Mouse (Mus musculus) lung, postnatal 0 days (tissue): Measurements from ENCODE around the gene Tesk2. TPM values are rescaled to one million over a fixed set of nuclear protein-coding genes. Genes with fewer than 3 reads are reported as not detected.

ENCODE experiments used
- ATAC-seq: fragments of 200-750 bp; cut with Nextera tagmentation; 2 replicates; pipeline ENCODE4 v1.8.0; 2017; ENCODE audit warnings: moderate library complexity
- DNase-seq: peaks from one replicate; pipeline ENCODE4 v3.0.0-alpha.2; 2016; ENCODE audit warnings: low spot score
- H3K27ac ChIP-seq: fragments of 300-500 bp; sonication (generic); 2 replicates; pipeline ENCODE4 v1.5.1; 2014; ENCODE audit warnings: antibody characterized with exemption, mild to moderate bottlenecking, low read length, mixed read lengths
- H3K27me3 ChIP-seq: fragments of 300-500 bp; sonication (generic); replicated peaks from 2 replicates; pipeline ENCODE4 v1.6.1; 2014; ENCODE audit warnings: low read length, mixed read lengths; ENCODE audit not compliant: insufficient read depth
- H3K36me3 ChIP-seq: fragments of 300-500 bp; sonication (generic); 2 replicates; pipeline ENCODE4 v1.6.1; 2014; ENCODE audit warnings: low read length, mixed read lengths; ENCODE audit not compliant: insufficient read depth
- H3K4me1 ChIP-seq: fragments of 300-500 bp; sonication (generic); 2 replicates; pipeline ENCODE4 v1.6.1; 2014; ENCODE audit warnings: antibody characterized with exemption, low read depth, low read length, mixed read lengths; ENCODE audit not compliant: insufficient read depth
- H3K4me2 ChIP-seq: fragments of 300-500 bp; sonication (generic); replicated peaks from 2 replicates; pipeline ENCODE4 v1.6.1; 2014; ENCODE audit warnings: low read depth, mild to moderate bottlenecking, low read length, moderate library complexity, mixed read lengths
- H3K4me3 ChIP-seq: fragments of 300-500 bp; sonication (generic); 2 replicates; pipeline ENCODE4 v1.5.1; 2014; ENCODE audit warnings: low read depth, low read length
- H3K9ac ChIP-seq: fragments of 300-500 bp; sonication (generic); replicated peaks from 2 replicates; pipeline ENCODE4 v1.6.1; 2014; ENCODE audit warnings: low read depth, mild to moderate bottlenecking
- H3K9me3 ChIP-seq: fragments of 300-500 bp; sonication (generic); 2 replicates; pipeline ENCODE4 v1.6.1; 2016; ENCODE audit warnings: low read length, mixed read lengths
- CTCF ChIP-seq: IDR thresholded peaks from 2 replicates; pipeline ENCODE4 v1.5.1; 2016; ENCODE audit warnings: antibody characterized with exemption, mild to moderate bottlenecking
- EP300 ChIP-seq: IDR thresholded peaks from 2 replicates; pipeline ENCODE4 v1.6.1; 2016; ENCODE audit warnings: antibody characterized with exemption, mild to moderate bottlenecking, control low read depth
- WGBS: fragments of 180-500 bp; shearing (Covaris S2); extraction: QIAGEN DNeasy Blood & Tissue Kit; methylation state at CpG from one replicate; pipeline ENCODE4 v1.1.7; 2014; 5-methylcytosine and 5-hydroxymethylcytosine counted together
- polyA plus RNA-seq: library from polyadenylated mRNA; unstranded; fragments of >200 nt; fragmentation: Nextera tagmentation; extraction: Ambion mirVana; gene quantifications from 2 replicates; pipeline ENCODE4 v1.2.1, GENCODE M21; 2015

Tesk2 gene
- polyA plus RNA-seq, 1 experiment from 2014 or later, result 4.0 TPM

DNA sequence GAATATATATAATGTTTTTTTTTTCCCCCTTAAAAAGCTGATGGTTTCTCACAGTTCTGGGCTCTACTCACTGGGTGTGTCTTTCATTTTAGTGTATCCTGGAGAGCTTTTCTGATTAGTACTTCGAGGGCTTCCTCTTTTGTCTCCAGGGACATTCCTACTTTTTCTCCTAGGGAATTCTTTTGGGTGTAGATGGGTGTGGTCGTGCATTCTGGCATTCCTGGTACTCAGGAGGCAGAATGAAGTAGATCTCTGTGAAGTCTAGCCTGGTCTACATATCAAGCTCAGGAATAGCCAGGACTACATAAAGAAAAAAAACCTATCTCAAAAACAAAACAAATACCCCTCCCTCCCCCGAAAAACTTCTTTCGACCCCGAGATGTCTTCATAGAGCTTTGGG is 4.7 kb downstream of the Tesk2 start:
- DNase-seq (no peak), ATAC-seq (no peak)
- Histone ChIP-seq H3K27me3 (no peaks in the 10 kb centered on the region), H3K36me3 (no peaks in the 10 kb centered on the region), H3K4me3 (no peak overlapping the region), H3K9ac (no peak overlapping the region), H3K4me1 (no peaks in the 10 kb centered on the region), H3K9me3 (no peaks in the 10 kb centered on the region), H3K27ac (no peak overlapping the region), H3K4me2 (no peak overlapping the region)
- no peak for TF ChIP-seq CTCF
- TF ChIP-seq EP300, result no peak
- whole genome bisulfite sequencing, result 71% methylated on average over 5 of the region's 5 CpGs

DNA sequence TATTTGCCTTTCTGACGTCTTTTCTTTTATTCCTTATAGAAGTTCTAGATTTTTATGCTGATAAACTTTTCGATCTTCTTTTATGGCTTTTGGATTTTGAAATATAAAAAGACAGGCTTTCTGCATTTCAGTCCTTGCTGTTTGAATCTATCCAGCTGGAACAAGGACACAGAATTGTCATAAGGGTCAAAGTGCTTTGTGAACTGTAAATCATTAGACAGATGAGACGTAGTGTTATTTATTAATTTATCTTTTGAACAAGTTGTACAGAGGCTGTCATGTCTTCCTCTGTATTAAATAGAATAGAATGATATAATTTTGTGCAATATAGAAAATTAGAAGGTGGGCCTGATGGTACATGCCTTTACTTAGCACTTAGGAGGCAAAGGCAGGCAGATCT is 6.7 kb downstream of the Tesk2 start:
- no peak for DNase-seq
- no peaks in the 10 kb centered on the region for H3K9me3 ChIP-seq
- H3K9ac ChIP-seq, result no peak overlapping the region
- 58% methylated on average over 3 of the region's 3 CpGs for WGBS
- no peaks in the 10 kb centered on the region for H3K27me3 ChIP-seq
- no peak overlapping the region for H3K4me2 ChIP-seq
- no peak for TF ChIP-seq EP300
- TF ChIP-seq CTCF, result no peak
- no peak for ATAC-seq
- no peaks in the 10 kb centered on the region for H3K4me1 ChIP-seq
- no peaks in the 10 kb centered on the region for H3K36me3 ChIP-seq
- H3K4me3 ChIP-seq, result no peak overlapping the region
- no peak overlapping the region for H3K27ac ChIP-seq

DNA sequence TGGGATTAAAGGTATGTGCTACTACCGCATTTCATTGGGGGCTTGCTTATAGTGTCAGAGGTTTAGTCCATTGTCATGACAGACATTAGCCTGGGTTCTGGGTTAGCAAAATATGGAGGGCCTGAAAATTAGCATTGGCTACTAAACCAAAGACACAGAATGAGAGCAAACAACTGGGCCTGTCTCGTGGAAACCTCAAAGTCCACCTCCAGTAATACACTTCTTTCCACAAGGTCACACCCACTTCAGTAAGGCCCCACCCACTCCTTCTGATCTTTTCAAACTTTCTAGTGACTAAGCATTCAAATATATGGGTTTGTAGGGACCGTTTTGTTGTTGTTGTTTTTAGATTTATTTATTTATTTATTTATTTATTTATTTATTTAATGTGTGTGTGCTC is 8.8 kb downstream of the Tesk2 start:
- no peak overlapping the region for H3K4me2 ChIP-seq
- no peaks in the 10 kb centered on the region for H3K4me1 ChIP-seq
- TF ChIP-seq EP300 (no peak), CTCF (no peak)
- no peaks in the 10 kb centered on the region for H3K9me3 ChIP-seq
- H3K27me3 ChIP-seq, result no peaks in the 10 kb centered on the region
- no peak overlapping the region for H3K9ac ChIP-seq
- no peak overlapping the region for H3K27ac ChIP-seq
- no peak overlapping the region for H3K4me3 ChIP-seq
- ATAC-seq, result no peak
- no peaks in the 10 kb centered on the region for H3K36me3 ChIP-seq
- no peak for DNase-seq
- 77% methylated on average over 3 of the region's 3 CpGs for WGBS

DNA sequence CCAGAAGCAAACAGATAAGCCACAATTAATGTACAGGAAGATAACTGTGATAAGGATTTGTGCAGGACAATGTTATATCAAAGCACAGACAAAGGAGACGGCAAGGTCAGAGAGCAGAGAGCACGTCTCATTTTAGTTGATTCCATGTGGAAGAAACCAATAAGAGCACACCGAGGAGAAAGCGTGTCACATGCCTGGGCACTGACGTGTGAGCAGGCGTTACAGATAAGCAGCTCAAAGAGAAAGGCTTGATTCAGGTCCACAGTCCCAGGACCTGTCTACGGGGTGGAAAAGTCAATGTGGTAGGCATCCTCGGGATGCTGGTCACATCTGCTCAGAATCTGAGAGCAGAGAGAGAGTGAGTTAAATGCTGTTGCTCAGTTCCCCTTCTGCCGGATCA is 10.3 kb downstream of the Tesk2 start:
- Histone ChIP-seq H3K4me3 (no peak overlapping the region), H3K36me3 (no peaks in the 10 kb centered on the region), H3K9ac (no peak overlapping the region), H3K4me2 (no peak overlapping the region), H3K9me3 (no peaks in the 10 kb centered on the region), H3K27ac (no peak overlapping the region), H3K27me3 (no peaks in the 10 kb centered on the region), H3K4me1 (no peaks in the 10 kb centered on the region)
- ATAC-seq, result no peak
- 65% methylated on average over 9 of the region's 9 CpGs for WGBS
- DNase-seq, result no peak
- TF ChIP-seq EP300 (no peak), CTCF (no peak)

DNA sequence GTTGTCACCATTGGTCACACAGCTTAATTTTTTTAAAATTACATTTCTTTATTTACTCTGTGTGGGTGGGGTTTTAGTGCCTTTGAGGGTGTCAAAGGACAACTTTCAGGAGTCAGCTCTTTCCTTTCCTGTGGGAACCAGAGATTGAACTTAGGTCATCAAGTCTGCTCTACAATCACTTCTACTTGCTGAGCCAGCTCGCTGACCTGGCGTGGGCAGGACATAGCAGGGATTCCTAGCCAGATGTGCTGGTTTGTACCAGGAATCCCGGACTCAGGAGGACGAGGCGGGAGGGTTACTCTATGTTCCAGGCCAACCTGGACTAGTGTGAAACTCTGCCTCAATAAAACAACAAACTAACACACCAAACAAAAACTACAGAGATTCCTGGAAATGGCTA is 11.6 kb downstream of the Tesk2 start:
- TF ChIP-seq CTCF (no peak), EP300 (no peak)

DNA sequence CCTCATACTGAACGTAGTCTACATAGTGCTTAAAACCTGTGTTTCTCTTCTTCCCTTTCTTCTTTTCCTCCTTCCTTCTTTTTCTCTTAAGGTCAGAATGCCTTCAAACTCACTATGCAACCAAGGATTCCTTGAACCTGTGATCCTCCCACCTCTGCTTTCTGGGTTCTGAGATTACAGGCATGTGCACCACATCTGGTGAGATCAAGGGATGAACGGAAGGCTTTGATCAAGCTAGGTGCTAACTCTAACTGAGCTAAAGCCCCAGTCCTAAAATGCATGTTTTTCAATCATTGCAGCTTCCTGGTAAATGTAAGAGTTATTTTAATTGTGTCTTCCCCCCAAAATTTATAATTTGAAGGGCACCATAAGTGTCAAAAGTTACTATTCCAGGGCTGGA is 14.2 kb downstream of the Tesk2 start:
- H3K36me3 ChIP-seq, result no peaks in the 10 kb centered on the region
- no peaks in the 10 kb centered on the region for H3K9me3 ChIP-seq
- H3K27ac ChIP-seq, result no peak overlapping the region
- DNase-seq, result no peak
- no peaks in the 10 kb centered on the region for H3K4me1 ChIP-seq
- TF ChIP-seq EP300, result no peak
- no peak for TF ChIP-seq CTCF
- no peak overlapping the region for H3K4me2 ChIP-seq
- H3K9ac ChIP-seq, result no peak overlapping the region
- no peak for ATAC-seq
- WGBS, result 69% methylated on average over 2 of the region's 2 CpGs
- H3K27me3 ChIP-seq, result no peaks in the 10 kb centered on the region
- no peak overlapping the region for H3K4me3 ChIP-seq

More for the DNA sequence above, 11.6 kb downstream of the Tesk2 start:
- DNase-seq (no peak), ATAC-seq (no peak)
- no peak overlapping the region for H3K4me2 ChIP-seq
- no peaks in the 10 kb centered on the region for H3K9me3 ChIP-seq
- no peak overlapping the region for H3K27ac ChIP-seq
- H3K4me3 ChIP-seq, result no peak overlapping the region
- WGBS, result 72% methylated on average over 5 of the region's 5 CpGs
- H3K4me1 ChIP-seq, result no peaks in the 10 kb centered on the region
- no peak overlapping the region for H3K9ac ChIP-seq
- no peaks in the 10 kb centered on the region for H3K27me3 ChIP-seq
- H3K36me3 ChIP-seq, result no peaks in the 10 kb centered on the region
